ENCODE assay signal across 9 mouse cellular contexts in the genomic region with DNA sequence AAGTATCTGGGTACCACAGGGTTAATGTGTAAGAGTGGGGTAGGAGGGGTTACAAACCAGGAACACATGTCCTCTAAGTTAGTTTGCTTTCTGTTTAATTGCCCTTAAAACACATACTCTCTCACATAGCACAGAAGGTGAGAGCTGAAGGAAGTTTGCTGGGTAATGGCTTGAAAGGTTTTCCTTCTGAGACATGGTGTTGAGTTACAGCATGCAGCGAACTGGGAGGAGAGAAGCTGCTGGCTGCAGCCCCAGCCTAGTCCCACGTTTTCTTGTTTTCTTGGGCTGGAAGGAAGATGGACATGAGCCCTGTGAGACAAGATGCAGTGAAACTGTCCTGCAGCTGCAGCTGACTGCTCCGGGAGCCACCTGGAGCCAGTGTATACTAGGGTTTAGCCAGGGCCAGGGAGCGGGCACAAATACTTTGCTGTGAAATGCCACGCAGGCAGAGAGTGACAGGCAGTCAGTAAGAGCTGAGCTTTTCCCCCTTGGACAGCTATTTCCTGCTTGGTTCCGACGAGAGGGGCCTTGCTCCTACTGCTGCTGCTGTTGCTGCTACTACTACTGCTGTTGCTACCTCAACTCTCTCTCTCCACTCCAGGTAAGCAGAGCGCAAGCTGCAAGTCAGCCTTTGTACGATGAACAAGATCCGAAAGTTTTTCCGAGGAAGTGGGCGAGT. TPM values are rescaled to one million over a fixed set of nuclear protein-coding genes. Genes with fewer than 3 reads are reported as not detected.
A peak's percentile ranks its signal among the peaks of the same experiment; 100 is the strongest.
DNase-seq lines count a peak whose midpoint lies in the region; ATAC-seq lines count a peak whose summit lies in the region.
"Had no signal": no experiment of that assay in that cellular context is flagged by ENCODE, and none has a peak within 500 bp of the region (broad histone marks: within the 10 kb centered on the region; RNA-seq: fewer than 3 reads in every experiment).

TSS of gene Galnt5 (plus strand) at position 133 of the 679 bp plus-strand sequence.

- no peaks in the 10 kb centered on the region for H3K27me3 ChIP-seq in lung, embryonic 15.5 days
- no peaks in the 10 kb centered on the region for H3K27me3 ChIP-seq in limb, embryonic 10.5 days (ENCODE audit: low read depth, poor library complexity, severe bottlenecking)

- no peaks in the 10 kb centered on the region for H3K36me3 ChIP-seq in lung, embryonic 15.5 days
- no peaks in the 10 kb centered on the region for H3K36me3 ChIP-seq in limb, embryonic 10.5 days

- peak; percentile 81 for ATAC-seq in lung, embryonic 15.5 days (ENCODE audit: borderline replicate concordance, extremely low read depth, low FRiP score, low TSS enrichment)
- ATAC-seq in granulocyte monocyte progenitor cell, adult 5-6 weeks (replicated peaks; ENCODE audit: poor library complexity, severe bottlenecking) = peak; percentile 48

- no peaks in the 10 kb centered on the region for H3K9me3 ChIP-seq in lung, embryonic 15.5 days
- no peaks in the 10 kb centered on the region for H3K9me3 ChIP-seq in limb, embryonic 10.5 days (replicated peaks)

- H3K4me3 ChIP-seq in lung, embryonic 15.5 days = peak within 1 kb of the TSS; percentile 36
- peak within 1 kb of the TSS; percentile 48 for H3K4me3 ChIP-seq in limb, embryonic 10.5 days

- H3K4me2 ChIP-seq in lung, embryonic 15.5 days = peak within 1 kb of the TSS; percentile 58

- WGBS in lung, embryonic 15.5 days = 21% methylated on average over 12 of the region's 12 CpGs
- WGBS in limb, embryonic 10.5 days = 38% methylated on average over 12 of the region's 12 CpGs

- H3K4me1 ChIP-seq in lung, embryonic 15.5 days = peaks cover 6% of the 10 kb centered on the region; the same call in 1 of the 2 replicates
- H3K4me1 ChIP-seq in limb, embryonic 10.5 days = peaks cover 30% of the 10 kb centered on the region

- peak within 1 kb of the TSS; percentile 33 for H3K9ac ChIP-seq in lung, embryonic 15.5 days

- H3K27ac ChIP-seq in lung, embryonic 15.5 days = peak within 1 kb of the TSS; percentile 69
- H3K27ac ChIP-seq in limb, embryonic 10.5 days = peak within 1 kb of the TSS; percentile 86

- no peak for DNase-seq in lung, postnatal 10 days
- peak; percentile 58 for DNase-seq in limb, embryonic 10.5 days (ENCODE audit: low spot score)
- peak; percentile 4 for DNase-seq in yolk sac, embryonic 10.5 days (ENCODE audit: low spot score)
- no peak for DNase-seq in spleen, postnatal 14 days (ENCODE audit: low spot score in 2 of 2)
- DNase-seq in layer of hippocampus, adult 9-11 months = no peak
- DNase-seq in frontal cortex, postnatal 25 days (ENCODE audit: low spot score in 2 of 2) = no peak

RNA-seq across cellular contexts. Expression of gene Galnt5, which starts in this region (rescaled TPM):
- 1.3 and 1.4 TPM in 2 replicates for polyA plus RNA-seq in lung, embryonic 15.5 days (2015; fragmentation: Nextera tagmentation; extraction: Ambion mirVana)
- total RNA-seq in granulocyte monocyte progenitor cell, adult 5-6 weeks (2014; fragmentation: Nextera tagmentation) = 0.24 and 0.38 TPM in 2 replicates
- total RNA-seq in granulocyte monocyte progenitor cell, adult 5-6 weeks (2017) = 0.72 and 1.9 TPM in 2 replicates
- 1.9 and 3.0 TPM in 2 replicates for polyA plus RNA-seq in limb, embryonic 10.5 days (2016; fragmentation: Nextera tagmentation; extraction: Ambion mirVana)
- total RNA-seq: monocyte, adult 5-6 weeks had no signal

Comparison
In these comparisons a context has a peak if more than half of its experiments do, and no peak if none do; other contexts are left out.
1. DNase-seq: peak in limb, embryonic 10.5 days (single experiment) and yolk sac, embryonic 10.5 days (single experiment); none in lung, postnatal 10 days (single experiment), spleen, postnatal 14 days (0 of 2), layer of hippocampus, adult 9-11 months (single experiment) and frontal cortex, postnatal 25 days (0 of 2).